Mouse (Mus musculus): ENCODE results near the gene Naa20.

GRCm38 (mm10) chr2:145887937-145888765 lies 13.7 kb upstream of the Naa20 start:
- peak; percentile 16; the same call in 1 of the 2 replicates for TF ChIP-seq CTCF (IDR thresholded peaks at IDR 0.05; ENCODE audit: borderline replicate concordance, insufficient read depth, low read length)
- no peak for TF ChIP-seq POLR2A (IDR thresholded peaks at IDR 0.05; ENCODE audit: low read depth, low read length)

Data from embryonic fibroblast, embryonic 13.5 days (primary cell).